Mouse (Mus musculus): ENCODE measurements around the gene Il1r2.

The Il1r2 gene

GRCm38 (mm10) chr1:40073779-40074178 is at the start of gene Il1r2:
Gene Il1r2 (plus strand): TSS chr1:40074079.
- in situ Hi-C loops (cut with MboI; ENCODE audit: unreplicated experiment in 2 of 2) = no loop called here

GRCm38 (mm10) chr1:40024554-40025320 is 49.1 kb upstream of the Il1r2 start:
- in situ Hi-C loops (cut with MboI; ENCODE audit: unreplicated experiment in 2 of 2) = loop anchor here in 1 of 2 experiments (5.0 kb wide), 1 partner anchor 63 kb away; no protein-coding TSS in a partner anchor

GRCm38 (mm10) chr1:40025416-40025815 is 48.5 kb upstream of the Il1r2 start:
- in situ Hi-C loops (cut with MboI; ENCODE audit: unreplicated experiment in 2 of 2) = loop anchor here in 1 of 2 experiments (5.0 kb wide), 1 partner anchor 62 kb away; no protein-coding TSS in a partner anchor

- in situ Hi-C loops (cut with MboI; ENCODE audit: unreplicated experiment in 2 of 2) = loop anchor here in 1 of 2 experiments (5.0 kb wide), 1 partner anchor 60 kb away; no protein-coding TSS in a partner anchor
These were observed 46.7 kb upstream of the Il1r2 start for GRCm38 (mm10) chr1:40027116-40027620.

- in situ Hi-C loops (cut with MboI; ENCODE audit: unreplicated experiment in 2 of 2) = loop anchor here in 1 of 2 experiments (5.0 kb wide), 1 partner anchor 59 kb away; no protein-coding TSS in a partner anchor
These were observed 45.5 kb upstream of the Il1r2 start for GRCm38 (mm10) chr1:40028207-40028998.

GRCm38 (mm10) chr1:40029597-40029996 is 44.3 kb upstream of the Il1r2 start:
- in situ Hi-C loops (cut with MboI; ENCODE audit: unreplicated experiment in 2 of 2) = loop anchor here in 1 of 2 experiments (5.0 kb wide), 1 partner anchor 58 kb away; no protein-coding TSS in a partner anchor

- in situ Hi-C loops (cut with MboI; ENCODE audit: unreplicated experiment in 2 of 2) = no loop called here
These were observed 43.4 kb upstream of the Il1r2 start for GRCm38 (mm10) chr1:40030287-40030975.

- in situ Hi-C loops (cut with MboI; ENCODE audit: unreplicated experiment in 2 of 2) = no loop called here
These were observed 42.9 kb upstream of the Il1r2 start for GRCm38 (mm10) chr1:40030976-40031356.

GRCm38 (mm10) chr1:40031626-40032025 is 42.3 kb upstream of the Il1r2 start:
- in situ Hi-C loops (cut with MboI; ENCODE audit: unreplicated experiment in 2 of 2) = no loop called here

- in situ Hi-C loops (cut with MboI; ENCODE audit: unreplicated experiment in 2 of 2) = no loop called here
These were observed 40.6 kb upstream of the Il1r2 start for GRCm38 (mm10) chr1:40033315-40033714.

- in situ Hi-C loops (cut with MboI; ENCODE audit: unreplicated experiment in 2 of 2) = no loop called here
These were observed 40.0 kb upstream of the Il1r2 start for GRCm38 (mm10) chr1:40033743-40034420.

GRCm38 (mm10) chr1:40037831-40038230 is 36.0 kb upstream of the Il1r2 start:
- in situ Hi-C loops (cut with MboI; ENCODE audit: unreplicated experiment in 2 of 2) = no loop called here

GRCm38 (mm10) chr1:40045686-40046085 is 28.2 kb upstream of the Il1r2 start:
- in situ Hi-C loops (cut with MboI; ENCODE audit: unreplicated experiment in 2 of 2) = no loop called here

GRCm38 (mm10) chr1:40046600-40046999 is 27.3 kb upstream of the Il1r2 start:
- in situ Hi-C loops (cut with MboI; ENCODE audit: unreplicated experiment in 2 of 2) = no loop called here

GRCm38 (mm10) chr1:40051157-40051556 is 22.7 kb upstream of the Il1r2 start:
- in situ Hi-C loops (cut with MboI; ENCODE audit: unreplicated experiment in 2 of 2) = no loop called here

- in situ Hi-C loops (cut with MboI; ENCODE audit: unreplicated experiment in 2 of 2) = no loop called here
These were observed 21.7 kb upstream of the Il1r2 start for GRCm38 (mm10) chr1:40052156-40052555.

GRCm38 (mm10) chr1:40053071-40053470 is 20.8 kb upstream of the Il1r2 start:
- in situ Hi-C loops (cut with MboI; ENCODE audit: unreplicated experiment in 2 of 2) = no loop called here

GRCm38 (mm10) chr1:40055051-40055450 is 18.8 kb upstream of the Il1r2 start:
- in situ Hi-C loops (cut with MboI; ENCODE audit: unreplicated experiment in 2 of 2) = no loop called here

- in situ Hi-C loops (cut with MboI; ENCODE audit: unreplicated experiment in 2 of 2) = no loop called here
These were observed 17.9 kb upstream of the Il1r2 start for GRCm38 (mm10) chr1:40055963-40056362.

GRCm38 (mm10) chr1:40057351-40057750 is 16.5 kb upstream of the Il1r2 start:
- in situ Hi-C loops (cut with MboI; ENCODE audit: unreplicated experiment in 2 of 2) = no loop called here

Measured in v-Abl transformed pro-B cells (cell line).